Mouse (Mus musculus): Measurements from ENCODE around the gene Taf15. TPM values are rescaled to one million over a fixed set of nuclear protein-coding genes. Genes with fewer than 3 reads are reported as not detected.
A peak's percentile ranks its signal among the peaks of the same experiment; 100 is the strongest.

Taf15 gene
- polyA plus RNA-seq, 1 experiment = 44.6 TPM

DNA sequence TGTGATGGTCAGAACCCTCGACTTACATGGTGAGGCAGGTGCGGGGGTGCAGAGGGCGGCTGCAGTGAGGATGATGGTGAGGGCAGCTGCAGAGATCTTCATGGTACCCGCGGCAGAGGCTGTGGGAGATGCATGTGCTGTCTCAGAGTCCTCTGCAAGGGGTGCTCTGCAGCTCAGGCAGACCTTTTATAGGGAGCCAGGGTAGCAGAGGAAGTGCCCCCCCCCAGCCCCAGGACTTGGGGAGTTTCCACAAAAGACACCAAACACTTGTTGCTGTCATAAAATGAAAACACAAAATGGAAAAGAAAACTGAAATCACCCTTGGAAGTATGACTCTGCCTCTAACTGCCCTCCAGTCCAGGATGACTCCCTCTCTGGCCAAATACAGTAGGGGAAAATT, 57.5 kb downstream of the Taf15 start, which contains the start of gene Ccl5:
TSS of gene Ccl5 (minus strand) at position 159 of the 400 bp plus-strand sequence.
- no peak for TF ChIP-seq MYOG (IDR thresholded peaks at IDR 0.05; ENCODE audit: control insufficient read depth, extremely low read depth, insufficient read length)
- no peak for TF ChIP-seq MYOD1 (IDR thresholded peaks at IDR 0.05; ENCODE audit: control insufficient read depth, insufficient read length, low read depth)
- TF ChIP-seq CEBPB (IDR thresholded peaks at IDR 0.05; ENCODE audit: low read depth) = no peak
- TF ChIP-seq MAX (IDR thresholded peaks at IDR 0.05) = no peak
- no peak for TF ChIP-seq CTCF (IDR thresholded peaks at IDR 0.05; ENCODE audit: control insufficient read depth, insufficient read depth, insufficient read length)
- TF ChIP-seq USF1 (IDR thresholded peaks at IDR 0.05; ENCODE audit: low read depth) = no peak
- TF ChIP-seq FOSL1 (IDR thresholded peaks at IDR 0.05; ENCODE audit: insufficient read depth, low read length, poor library complexity, severe bottlenecking) = no peak

DNA sequence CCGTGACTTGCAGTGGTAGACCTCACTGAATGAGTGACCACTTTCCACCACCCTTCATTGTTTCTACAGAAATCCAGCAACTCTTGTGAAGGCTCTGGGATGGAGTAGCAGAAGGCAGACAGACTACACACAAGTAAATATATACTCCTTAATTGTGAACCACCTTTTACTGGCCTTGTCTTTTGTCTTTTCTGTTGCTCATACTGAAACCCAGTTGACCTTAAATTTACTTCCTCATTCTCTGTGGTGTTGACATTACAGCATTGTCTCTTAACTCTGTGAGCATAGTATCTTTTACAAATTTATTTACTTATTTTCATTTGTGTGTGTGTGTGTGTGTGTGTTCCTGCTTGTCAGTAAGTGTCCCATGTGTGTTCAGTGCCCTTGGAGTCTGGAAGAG, 60.3 kb downstream of the Taf15 start:
- H3K36me3 ChIP-seq (ENCODE audit: control insufficient read depth, insufficient read depth) = no peaks in the 10 kb centered on the region
- no peaks in the 10 kb centered on the region for H3K27me3 ChIP-seq (ENCODE audit: control insufficient read depth, insufficient read depth, insufficient read length)
- H3K79me2 ChIP-seq (ENCODE audit: control insufficient read depth, insufficient read depth) = no peaks in the 10 kb centered on the region
- no peak overlapping the region for H3K4me3 ChIP-seq (ENCODE audit: insufficient read depth, poor library complexity, severe bottlenecking)
- TF ChIP-seq CEBPB (IDR thresholded peaks at IDR 0.05; ENCODE audit: low read depth) = no peak
- no peak for TF ChIP-seq MYOD1 (IDR thresholded peaks at IDR 0.05; ENCODE audit: control insufficient read depth, insufficient read length, low read depth)
- TF ChIP-seq MAX (IDR thresholded peaks at IDR 0.05) = no peak
- TF ChIP-seq USF1 (IDR thresholded peaks at IDR 0.05; ENCODE audit: low read depth) = no peak
- no peak for TF ChIP-seq MYOG (IDR thresholded peaks at IDR 0.05; ENCODE audit: control insufficient read depth, extremely low read depth, insufficient read length)
- TF ChIP-seq CTCF (IDR thresholded peaks at IDR 0.05; ENCODE audit: control insufficient read depth, insufficient read depth, insufficient read length) = no peak
- no peak for TF ChIP-seq FOSL1 (IDR thresholded peaks at IDR 0.05; ENCODE audit: insufficient read depth, low read length, poor library complexity, severe bottlenecking)
- H3K79me3 ChIP-seq (ENCODE audit: low read depth) = no peaks in the 10 kb centered on the region
- H3ac ChIP-seq (ENCODE audit: control insufficient read depth, insufficient read length, low read depth) = no peak overlapping the region

More for the DNA sequence above, 57.5 kb downstream of the Taf15 start, which contains the start of gene Ccl5:
- Histone ChIP-seq H3K4me3 (ENCODE audit: insufficient read depth, poor library complexity, severe bottlenecking) (no peak within 1 kb of the TSS), H3K36me3 (ENCODE audit: control insufficient read depth, insufficient read depth) (no peaks in the 10 kb centered on the region), H3ac (ENCODE audit: control insufficient read depth, insufficient read length, low read depth) (no peak within 1 kb of the TSS), H3K79me3 (ENCODE audit: low read depth) (no peaks in the 10 kb centered on the region), H3K79me2 (ENCODE audit: control insufficient read depth, insufficient read depth) (no peaks in the 10 kb centered on the region), H3K27me3 (ENCODE audit: control insufficient read depth, insufficient read depth, insufficient read length) (no peaks in the 10 kb centered on the region)

DNA sequence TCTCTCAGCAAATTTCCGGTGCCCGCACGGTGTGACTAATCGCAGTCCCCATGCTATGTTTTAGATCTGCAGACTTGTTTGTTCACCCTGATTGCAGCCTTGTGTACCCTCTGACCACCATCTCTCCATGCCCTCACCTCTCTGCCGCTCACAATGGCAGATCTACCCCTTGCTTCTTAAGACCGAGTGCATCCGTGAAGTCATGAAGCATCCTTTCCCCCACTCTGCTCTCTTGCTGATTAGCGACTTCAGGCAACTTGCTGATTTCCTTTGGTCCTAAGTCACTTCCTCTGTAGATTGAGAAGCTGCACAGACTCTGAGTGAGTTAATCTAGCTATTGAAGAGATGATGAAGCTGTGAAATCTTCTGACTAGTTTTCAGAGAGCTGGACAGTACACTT, 61.3 kb downstream of the Taf15 start:
- Histone ChIP-seq H3K79me3 (ENCODE audit: low read depth) (no peaks in the 10 kb centered on the region), H3K36me3 (ENCODE audit: control insufficient read depth, insufficient read depth) (no peaks in the 10 kb centered on the region), H3ac (ENCODE audit: control insufficient read depth, insufficient read length, low read depth) (no peak overlapping the region), H3K27me3 (ENCODE audit: control insufficient read depth, insufficient read depth, insufficient read length) (no peaks in the 10 kb centered on the region), H3K4me3 (ENCODE audit: insufficient read depth, poor library complexity, severe bottlenecking) (no peak overlapping the region), H3K79me2 (ENCODE audit: control insufficient read depth, insufficient read depth) (no peaks in the 10 kb centered on the region)
- TF ChIP-seq MAX (IDR thresholded peaks at IDR 0.05) (no peak), FOSL1 (IDR thresholded peaks at IDR 0.05; ENCODE audit: insufficient read depth, low read length, poor library complexity, severe bottlenecking) (no peak), MYOG (IDR thresholded peaks at IDR 0.05; ENCODE audit: control insufficient read depth, extremely low read depth, insufficient read length) (no peak), USF1 (IDR thresholded peaks at IDR 0.05; ENCODE audit: low read depth) (no peak), CTCF (IDR thresholded peaks at IDR 0.05; ENCODE audit: control insufficient read depth, insufficient read depth, insufficient read length) (no peak), MYOD1 (IDR thresholded peaks at IDR 0.05; ENCODE audit: control insufficient read depth, insufficient read length, low read depth) (no peak), CEBPB (IDR thresholded peaks at IDR 0.05; ENCODE audit: low read depth) (no peak)

DNA sequence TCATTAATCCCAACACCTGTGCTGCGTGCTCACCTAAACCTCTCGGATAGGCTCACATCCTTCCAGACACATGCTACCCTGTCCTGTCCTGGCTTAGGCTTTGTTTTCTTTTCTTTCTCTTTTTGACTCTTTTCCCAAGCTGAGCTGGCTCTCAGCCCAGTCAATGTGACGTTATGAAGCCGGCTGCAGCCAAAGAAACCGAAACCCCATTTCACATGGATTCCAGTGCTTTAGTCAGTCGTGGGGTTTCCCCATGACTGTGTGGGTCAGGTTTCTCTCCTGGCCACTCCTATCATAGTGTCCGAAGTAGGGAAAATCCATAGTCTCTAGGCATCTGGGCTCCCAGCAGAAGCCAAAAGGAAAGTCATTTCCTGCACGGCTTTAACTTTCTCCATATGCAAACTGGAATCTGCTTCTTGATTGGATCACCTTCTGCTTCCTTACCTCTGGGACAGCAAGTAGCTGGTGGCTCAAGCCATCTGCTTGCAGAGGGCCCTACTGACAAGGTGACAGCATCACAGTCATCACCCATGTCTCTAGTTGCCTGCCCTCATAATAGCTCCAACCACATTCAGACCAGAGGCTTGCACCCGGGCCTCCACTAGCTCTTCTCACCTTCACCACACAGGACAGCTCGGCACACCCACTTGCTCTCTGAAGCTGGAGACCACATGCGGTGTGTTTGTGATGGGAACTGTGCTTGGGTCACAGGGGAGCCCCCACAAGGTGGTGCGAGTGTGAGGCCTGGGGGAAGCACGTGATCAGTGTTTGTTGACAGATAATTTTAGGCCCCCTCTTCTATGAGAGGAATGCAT, 61.9 kb downstream of the Taf15 start:
- Histone ChIP-seq H3ac (ENCODE audit: control insufficient read depth, insufficient read length, low read depth) (peak overlapping the region; percentile 7), H3K79me2 (ENCODE audit: control insufficient read depth, insufficient read depth) (no peaks in the 10 kb centered on the region), H3K36me3 (ENCODE audit: control insufficient read depth, insufficient read depth) (no peaks in the 10 kb centered on the region), H3K27me3 (ENCODE audit: control insufficient read depth, insufficient read depth, insufficient read length) (no peaks in the 10 kb centered on the region), H3K79me3 (ENCODE audit: low read depth) (no peaks in the 10 kb centered on the region), H3K4me3 (ENCODE audit: insufficient read depth, poor library complexity, severe bottlenecking) (no peak overlapping the region)
- TF ChIP-seq MYOD1 (IDR thresholded peaks at IDR 0.05; ENCODE audit: control insufficient read depth, insufficient read length, low read depth) (peak; percentile 11), MAX (IDR thresholded peaks at IDR 0.05) (peak; percentile 59), MYOG (IDR thresholded peaks at IDR 0.05; ENCODE audit: control insufficient read depth, extremely low read depth, insufficient read length) (no peak)

DNA sequence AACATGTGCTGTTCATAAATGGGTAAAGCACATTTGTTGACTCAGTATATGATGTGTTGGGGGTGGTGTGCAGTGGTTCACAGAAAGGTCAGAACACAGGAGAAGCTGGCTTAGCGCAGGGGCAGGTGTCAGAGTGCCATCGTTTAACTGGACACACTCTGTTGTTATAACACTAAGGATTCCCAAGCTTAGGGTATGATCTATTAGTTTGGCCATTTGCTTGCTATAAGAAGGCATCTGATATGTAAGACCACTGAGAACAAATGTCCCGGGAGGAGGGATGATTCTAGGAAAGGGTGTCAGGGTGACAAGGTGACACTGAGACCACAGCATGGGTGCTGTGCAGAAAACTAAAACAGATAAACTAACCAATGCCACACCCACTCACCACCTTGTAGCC, 63.9 kb downstream of the Taf15 start:
- Histone ChIP-seq H3ac (ENCODE audit: control insufficient read depth, insufficient read length, low read depth) (no peak overlapping the region), H3K27me3 (ENCODE audit: control insufficient read depth, insufficient read depth, insufficient read length) (no peaks in the 10 kb centered on the region), H3K79me2 (ENCODE audit: control insufficient read depth, insufficient read depth) (no peaks in the 10 kb centered on the region), H3K4me3 (ENCODE audit: insufficient read depth, poor library complexity, severe bottlenecking) (no peak overlapping the region), H3K79me3 (ENCODE audit: low read depth) (no peaks in the 10 kb centered on the region), H3K36me3 (ENCODE audit: control insufficient read depth, insufficient read depth) (no peaks in the 10 kb centered on the region)
- TF ChIP-seq MYOG (IDR thresholded peaks at IDR 0.05; ENCODE audit: control insufficient read depth, extremely low read depth, insufficient read length) (no peak), USF1 (IDR thresholded peaks at IDR 0.05; ENCODE audit: low read depth) (no peak), FOSL1 (IDR thresholded peaks at IDR 0.05; ENCODE audit: insufficient read depth, low read length, poor library complexity, severe bottlenecking) (no peak), MAX (IDR thresholded peaks at IDR 0.05) (no peak), CTCF (IDR thresholded peaks at IDR 0.05; ENCODE audit: control insufficient read depth, insufficient read depth, insufficient read length) (no peak), CEBPB (IDR thresholded peaks at IDR 0.05; ENCODE audit: low read depth) (no peak), MYOD1 (IDR thresholded peaks at IDR 0.05; ENCODE audit: control insufficient read depth, insufficient read length, low read depth) (no peak)
